Mouse (Mus musculus) myocyte (in vitro differentiated cells): ENCODE results near the gene Rbm44.

Experiments used
- CEBPB ChIP-seq: IDR thresholded peaks from 2 replicates; pipeline ENCODE4 v1.6.1; 2011; ENCODE audit warnings: mild to moderate bottlenecking, moderate library complexity; ENCODE audit not compliant: poor library complexity, insufficient read depth, severe bottlenecking
- E2F4 ChIP-seq: IDR thresholded peaks from one replicate; pipeline ENCODE4 v1.6.1; 2011; ENCODE audit warnings: mild to moderate bottlenecking, control low read depth, moderate library complexity; ENCODE audit not compliant: insufficient read depth
- MYOG ChIP-seq, 3 experiments: IDR thresholded peaks; one replicate each; pipeline ENCODE4 v1.6.1; 2011; ENCODE audit warnings: control low read depth in 2 of 3, low read depth in 2 of 3, mild to moderate bottlenecking in 2 of 3; ENCODE audit not compliant: insufficient read length in 2 of 3, control insufficient read depth in 1 of 3, insufficient read depth in 1 of 3
- SRF ChIP-seq: IDR thresholded peaks from one replicate; pipeline ENCODE4 v1.6.1; 2011; ENCODE audit warnings: low read depth; ENCODE audit not compliant: control insufficient read depth, insufficient read length

DNA sequence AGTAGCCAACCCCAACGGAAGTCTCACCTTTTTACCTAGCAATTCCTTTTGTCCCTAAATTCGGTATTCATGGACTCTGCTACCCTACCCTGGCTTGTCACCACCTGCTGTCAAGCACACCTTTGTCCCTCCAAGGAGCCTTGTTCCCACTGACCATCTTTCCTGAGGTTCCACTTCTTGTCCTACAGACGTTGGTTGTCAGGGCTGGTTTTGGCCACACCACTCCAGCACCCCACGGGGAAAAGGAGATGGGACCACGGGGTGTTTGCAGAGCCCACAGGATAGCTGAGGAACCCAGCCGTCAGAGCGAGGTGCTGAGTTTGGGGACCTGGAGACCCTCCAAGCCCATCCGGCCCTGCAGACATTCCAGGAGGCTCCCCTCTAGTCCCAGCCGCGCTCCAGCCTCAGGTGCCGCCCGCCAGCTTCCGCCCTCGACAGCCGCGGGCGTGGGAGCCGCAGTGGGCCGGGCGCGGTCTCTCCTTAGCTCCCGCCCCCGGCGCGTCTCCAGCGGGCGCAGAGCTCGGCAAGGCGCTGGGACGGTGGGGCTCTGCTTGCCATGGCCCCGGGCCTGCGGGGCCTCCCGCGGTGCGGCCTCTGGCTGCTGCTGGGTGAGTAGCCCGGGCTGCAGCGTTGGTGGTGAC, 34.8 kb downstream of the Rbm44 start, which contains the start of gene Ramp1:
- TF ChIP-seq SRF (no peak), CEBPB (no peak), E2F4 (no peak), MYOG (IDR thresholded peaks at IDR 0.05; ENCODE audit: control insufficient read depth in 1 of 3, insufficient read depth in 1 of 3, insufficient read length in 2 of 3, low read depth in 2 of 3) (peak in 1 of 3 experiments; percentile 39)
